Mouse (Mus musculus) liver, embryonic 14.5 days (tissue): Measurements from ENCODE around the gene Ier5. TPM values are rescaled to one million over a fixed set of nuclear protein-coding genes. Genes with fewer than 3 reads are reported as not detected.

ENCODE experiments used
- ATAC-seq: fragments of 200-750 bp; cut with Nextera tagmentation; 2 replicates; pipeline ENCODE4 v1.8.0; 2017; ENCODE audit warnings: moderate number of reproducible peaks, mild to moderate bottlenecking, moderate library complexity; ENCODE audit not compliant: insufficient read depth
- DNase-seq, 3 experiments: peaks; one replicate each; pipeline ENCODE4 v3.0.0-alpha.2; 2012 to 2013; ENCODE audit warnings: low read depth in 3 of 3, low spot score in 3 of 3
- H3K27ac ChIP-seq: fragments of 300-500 bp; sonication (generic); 2 replicates; pipeline ENCODE4 v1.5.1; 2014; ENCODE audit warnings: moderate library complexity, mild to moderate bottlenecking, control low read depth, inconsistent platforms
- H3K27me3 ChIP-seq: fragments of 300-500 bp; sonication (generic); 2 replicates; pipeline ENCODE4 v1.6.1; 2014; ENCODE audit warnings: mild to moderate bottlenecking, low read length, moderate library complexity; ENCODE audit not compliant: control insufficient read depth, insufficient read depth
- H3K36me3 ChIP-seq: fragments of 300-500 bp; sonication (generic); replicated peaks from 2 replicates; pipeline ENCODE4 v1.6.1; 2014; ENCODE audit warnings: low read depth; ENCODE audit not compliant: control insufficient read depth, insufficient read depth
- H3K4me1 ChIP-seq, 2 experiments: fragments of 200-500 bp in 1 of 2; fragments of 300-500 bp in 1 of 2; sonication (generic) in 1 of 2; replicated peaks; 2 replicates each; pipeline ENCODE4 v1.6.1; 2012 to 2014; ENCODE audit warnings: antibody characterized with exemption in 1 of 2, inconsistent platforms in 1 of 2, low read length in 1 of 2; ENCODE audit not compliant: control insufficient read depth in 2 of 2, insufficient read depth in 2 of 2
- H3K4me2 ChIP-seq: fragments of 300-500 bp; sonication (generic); 2 replicates; pipeline ENCODE4 v1.6.1; 2014; ENCODE audit warnings: low read depth, mild to moderate bottlenecking, control low read depth, moderate library complexity
- H3K4me3 ChIP-seq, 2 experiments: fragments of 200-500 bp in 1 of 2; fragments of 300-500 bp in 1 of 2; sonication (generic) in 1 of 2; 2 replicates each; pipeline ENCODE4 v1.5.1; 2012 to 2014; ENCODE audit warnings: low read depth in 2 of 2, low read length in 2 of 2, mild to moderate bottlenecking in 2 of 2, control low read depth in 1 of 2, inconsistent platforms in 1 of 2, moderate library complexity in 1 of 2; ENCODE audit not compliant: insufficient read depth in 1 of 2
- H3K9ac ChIP-seq: fragments of 300-500 bp; sonication (generic); replicated peaks from 2 replicates; pipeline ENCODE4 v1.6.1; 2014; ENCODE audit warnings: mild to moderate bottlenecking, control low read depth, moderate library complexity
- H3K9me3 ChIP-seq: fragments of 300-500 bp; sonication (generic); 2 replicates; pipeline ENCODE4 v1.6.1; 2016; ENCODE audit warnings: low read length, mixed read lengths; ENCODE audit not compliant: control insufficient read depth
- CTCF ChIP-seq: IDR thresholded peaks from 2 replicates; pipeline ENCODE4 v1.5.1; 2016; ENCODE audit warnings: antibody characterized with exemption, low read depth, control low read depth
- EP300 ChIP-seq: IDR thresholded peaks from 2 replicates; pipeline ENCODE4 v1.6.1; 2016; ENCODE audit warnings: antibody characterized with exemption, low read depth
- WGBS: fragments of 180-500 bp; shearing (Covaris S2); extraction: QIAGEN DNeasy Blood & Tissue Kit; methylation state at CpG from one replicate; pipeline ENCODE4 v1.1.7; 2014; ENCODE audit not compliant: insufficient replicate concordance; 5-methylcytosine and 5-hydroxymethylcytosine counted together
- polyA plus RNA-seq, 2 experiments: library from polyadenylated mRNA; depleted of rRNA in 1 of 2; stranded (reverse) in 1 of 2; unstranded in 1 of 2; fragments of >200 nt; fragmentation: Nextera tagmentation in 1 of 2; extraction: Ambion mirVana in 1 of 2; gene quantifications; 2 replicates each; pipeline versions ENCODE4 v1.2.1 to v1.2.3; 2012 to 2014

Gene Ier5
- polyA plus RNA-seq, 2 experiments, result 2.9 to 5.8 TPM

DNA sequence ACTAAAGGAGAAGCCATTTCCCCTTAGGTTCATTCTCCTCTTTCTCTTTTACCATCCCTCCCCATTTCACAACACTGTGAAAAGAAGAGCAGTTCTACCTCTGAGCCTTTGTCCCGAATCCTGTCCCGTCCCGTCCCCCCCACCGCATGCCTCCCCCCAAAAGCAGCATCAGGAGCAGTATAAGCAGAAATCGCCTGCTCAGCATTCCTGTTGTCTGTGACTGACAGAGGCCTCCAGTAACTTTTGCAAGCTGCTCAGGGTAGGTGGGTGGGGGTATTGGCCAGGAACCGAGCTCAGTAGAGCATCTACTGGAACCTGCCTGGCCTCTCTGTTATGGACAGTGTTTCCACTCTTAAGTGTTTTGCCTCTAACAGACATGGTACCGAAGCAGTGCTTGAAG, 26.3 kb downstream of the Ier5 start:
- Histone ChIP-seq H3K36me3 (no peaks in the 10 kb centered on the region), H3K9me3 (no peaks in the 10 kb centered on the region), H3K27ac (no peak overlapping the region), H3K4me3 (no peak overlapping the region), H3K4me1 (peaks cover 0 to 19% of the 10 kb centered on the region in 2 experiments; a peak in 2 of 4 replicates), H3K9ac (no peak overlapping the region), H3K27me3 (no peaks in the 10 kb centered on the region), H3K4me2 (no peak overlapping the region)
- no peak for DNase-seq
- no peak for ATAC-seq
- TF ChIP-seq CTCF (no peak), EP300 (no peak)
- 56% methylated on average over 7 of the region's 7 CpGs for WGBS

DNA sequence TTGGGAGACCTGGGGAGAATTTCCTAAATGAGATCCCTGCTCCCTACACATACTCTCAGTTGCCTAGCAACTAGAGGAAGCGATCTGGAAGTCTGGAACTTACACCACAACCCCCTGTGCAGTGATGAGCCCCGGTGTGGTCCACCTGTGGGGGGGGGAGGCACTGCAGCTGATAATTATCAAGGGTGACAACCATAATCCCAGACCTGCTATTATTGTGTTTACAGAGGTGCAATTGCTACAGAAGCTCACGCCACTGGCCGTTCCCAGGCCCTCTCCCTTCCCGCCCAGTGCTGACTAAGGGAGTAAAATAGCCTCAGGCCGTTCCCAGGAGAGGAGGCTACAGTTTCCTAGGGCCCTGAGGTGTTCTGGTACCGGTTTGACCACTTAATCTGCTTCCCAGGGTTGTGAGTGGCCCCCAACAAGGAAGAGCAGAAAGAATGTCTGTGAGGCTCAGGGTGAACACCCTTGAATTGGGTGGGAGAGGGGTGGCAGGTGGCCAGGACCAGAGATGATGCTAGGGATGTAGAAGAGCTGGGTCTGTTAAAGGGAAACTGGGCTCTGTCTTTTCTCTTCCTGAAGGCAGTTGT, 28.1 kb downstream of the Ier5 start:
- H3K4me2 ChIP-seq, result no peak overlapping the region
- TF ChIP-seq EP300 (no peak), CTCF (no peak)
- no peak overlapping the region for H3K27ac ChIP-seq
- DNase-seq (no peak), ATAC-seq (no peak)
- H3K9ac ChIP-seq, result no peak overlapping the region
- H3K4me3 ChIP-seq, result no peak overlapping the region
- H3K9me3 ChIP-seq, result no peaks in the 10 kb centered on the region
- H3K4me1 ChIP-seq, result peaks cover 0 to 19% of the 10 kb centered on the region in 2 experiments; a peak in 2 of 4 replicates
- WGBS, result 49% methylated on average over 7 of the region's 7 CpGs
- no peaks in the 10 kb centered on the region for H3K27me3 ChIP-seq
- no peaks in the 10 kb centered on the region for H3K36me3 ChIP-seq

- H3K9me3 ChIP-seq, result no peaks in the 10 kb centered on the region
- ATAC-seq, result no peak
These were observed 28.7 kb downstream of the Ier5 start for GRCm38 (mm10) chr1:155070561-155071286.

DNA sequence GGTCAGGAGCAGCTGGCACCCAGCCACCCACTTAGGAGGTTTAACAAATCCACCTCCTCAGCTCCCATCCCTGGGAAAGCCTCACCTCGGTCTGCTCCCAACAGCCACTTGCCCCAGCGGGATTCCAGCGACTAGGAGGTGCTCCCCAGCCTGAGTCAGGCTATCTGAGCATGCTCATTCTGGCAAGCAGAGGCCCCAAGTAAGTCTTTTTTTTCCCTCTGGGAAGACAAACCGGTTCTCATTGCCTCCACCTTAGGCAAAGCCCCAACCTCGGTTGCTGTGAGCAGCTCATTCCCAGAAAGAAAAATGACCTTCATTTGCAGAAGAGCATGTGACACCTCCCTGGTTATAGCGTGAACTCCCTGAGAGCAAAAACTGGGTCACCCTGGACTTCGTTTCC, 29.7 kb downstream of the Ier5 start:
- DNase-seq, result no peak
- WGBS, result 54% methylated on average over 7 of the region's 7 CpGs
- H3K27ac ChIP-seq, result no peak overlapping the region

More at GRCm38 (mm10) chr1:155070561-155071286, 28.7 kb downstream of the Ier5 start:
- Histone ChIP-seq H3K36me3 (no peaks in the 10 kb centered on the region), H3K27ac (no peak overlapping the region), H3K4me3 (no peak overlapping the region), H3K4me2 (no peak overlapping the region), H3K27me3 (no peaks in the 10 kb centered on the region), H3K9ac (no peak overlapping the region), H3K4me1 (peaks cover 0 to 22% of the 10 kb centered on the region in 2 experiments; a peak in 2 of 4 replicates)
- no peak for DNase-seq
- 29% methylated on average over 5 of the region's 5 CpGs for WGBS
- TF ChIP-seq EP300, result no peak
- no peak for TF ChIP-seq CTCF

GRCm38 (mm10) chr1:155066196-155066595, 33.2 kb downstream of the Ier5 start:
- WGBS, result 72% methylated on average over 5 of the region's 5 CpGs
- no peak for ATAC-seq

More for the DNA sequence above, 29.7 kb downstream of the Ier5 start:
- Histone ChIP-seq H3K4me3 (no peak overlapping the region), H3K9ac (no peak overlapping the region), H3K4me1 (peaks cover 5 to 24% of the 10 kb centered on the region in 2 experiments), H3K4me2 (no peak overlapping the region), H3K36me3 (no peaks in the 10 kb centered on the region), H3K27me3 (no peaks in the 10 kb centered on the region), H3K9me3 (no peaks in the 10 kb centered on the region)
- no peak for ATAC-seq
- TF ChIP-seq CTCF (no peak), EP300 (no peak)

More at GRCm38 (mm10) chr1:155066196-155066595, 33.2 kb downstream of the Ier5 start:
- H3K4me1 ChIP-seq, result peaks cover 11 to 23% of the 10 kb centered on the region in 2 experiments
- no peak overlapping the region for H3K9ac ChIP-seq
- no peak for DNase-seq
- H3K4me3 ChIP-seq, result no peak overlapping the region
- no peak overlapping the region for H3K27ac ChIP-seq
- no peak overlapping the region for H3K4me2 ChIP-seq
- no peaks in the 10 kb centered on the region for H3K36me3 ChIP-seq
- no peak for TF ChIP-seq CTCF
- TF ChIP-seq EP300, result no peak
- H3K9me3 ChIP-seq, result no peaks in the 10 kb centered on the region
- H3K27me3 ChIP-seq, result no peaks in the 10 kb centered on the region
